Mouse (Mus musculus) cerebellum, postnatal 36 days (tissue): ENCODE measurements around the gene Mvd.

ENCODE experiments used
- DNase-seq, 2 experiments: peaks; one replicate each; pipeline ENCODE4 v3.0.0; 2021 to 2022; ENCODE audit warnings: mixed read lengths in 2 of 2

The Mvd gene

DNA sequence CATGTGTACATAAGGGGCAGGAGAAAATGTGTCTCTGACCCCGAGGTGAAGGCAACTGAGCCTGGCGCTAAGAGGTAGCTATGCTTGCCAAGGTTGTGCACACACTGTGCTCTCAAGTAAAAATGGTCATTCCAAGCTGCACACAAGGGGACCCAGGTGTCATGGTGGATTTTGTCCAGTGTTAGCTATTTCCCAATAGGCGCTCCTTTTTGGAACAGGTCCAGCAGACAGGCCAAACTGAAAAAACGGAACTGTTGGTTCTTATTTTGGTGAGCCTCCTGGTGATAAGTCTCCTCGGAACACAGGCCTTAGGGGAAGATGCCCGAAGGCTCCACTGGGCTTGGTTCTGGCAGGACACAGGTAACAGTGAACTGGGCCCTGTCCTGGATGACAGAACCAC is 11.2 kb upstream of the Mvd start:
- no peak for DNase-seq

DNA sequence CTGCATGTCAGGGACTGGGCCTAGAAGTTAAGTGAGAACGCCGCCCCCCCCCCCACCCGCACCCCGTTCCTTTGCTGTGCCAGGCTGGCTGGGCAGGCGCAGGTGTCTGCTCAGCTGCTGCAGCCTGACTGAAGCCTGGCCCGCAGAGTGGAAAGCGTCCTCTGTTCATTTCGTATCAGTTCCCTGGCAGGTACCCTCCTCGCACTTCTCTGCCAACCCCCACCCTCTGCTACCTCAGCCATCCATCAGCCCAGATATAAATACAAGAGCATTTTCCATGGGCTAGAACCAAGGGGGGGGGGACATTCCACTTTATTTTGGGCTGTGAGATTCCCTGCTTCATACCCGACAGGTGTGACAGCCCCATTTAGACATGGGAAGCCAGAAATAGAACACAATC is 8.9 kb upstream of the Mvd start:
- DNase-seq = no peak

DNA sequence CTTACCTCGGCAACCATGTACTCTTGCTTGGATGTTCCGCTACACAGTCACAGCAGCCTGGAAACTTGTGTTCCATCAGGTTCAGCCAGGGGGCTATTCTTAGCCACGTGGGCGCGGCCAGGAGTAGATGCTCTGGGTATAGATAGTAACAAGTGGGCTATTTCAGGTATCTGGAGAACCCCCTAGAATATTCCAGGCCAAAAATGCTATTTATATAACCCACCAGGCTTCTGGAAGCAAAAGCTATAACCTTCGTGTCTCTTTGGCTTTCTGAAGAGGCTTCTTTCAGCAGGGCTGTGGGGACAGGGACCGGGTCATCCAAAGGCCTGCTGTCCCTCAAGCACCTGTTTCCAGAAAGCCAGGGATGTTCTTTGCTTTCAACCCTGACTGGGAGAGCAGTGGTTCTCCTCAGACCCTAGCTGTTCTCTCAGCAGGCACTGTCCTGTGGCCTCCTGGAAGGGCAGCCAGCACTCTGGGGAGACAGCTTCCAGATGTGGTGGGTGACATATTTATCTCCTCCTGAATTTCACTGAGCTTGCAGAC is 8.0 kb upstream of the Mvd start:
- no peak for DNase-seq

DNA sequence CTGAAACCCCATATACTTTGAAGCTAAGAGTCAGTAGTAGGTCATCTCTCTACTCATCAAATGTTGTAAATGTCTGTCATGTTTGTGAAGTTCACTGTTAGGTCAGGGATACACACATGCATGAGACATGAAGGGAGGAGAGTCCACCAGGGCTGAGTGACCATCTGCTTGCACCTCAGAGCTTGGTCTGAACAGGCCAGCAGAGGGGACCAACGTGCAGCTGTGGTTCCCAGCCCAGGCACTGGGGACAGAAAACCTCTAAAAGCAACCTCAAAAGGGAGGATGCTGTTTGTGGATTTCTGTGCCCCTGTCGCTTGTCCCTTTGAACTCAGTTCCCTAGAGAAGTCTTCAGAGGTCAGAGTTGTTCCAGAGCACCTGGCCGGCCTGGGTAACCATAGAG is 2.0 kb upstream of the Mvd start:
- no peak for DNase-seq

DNA sequence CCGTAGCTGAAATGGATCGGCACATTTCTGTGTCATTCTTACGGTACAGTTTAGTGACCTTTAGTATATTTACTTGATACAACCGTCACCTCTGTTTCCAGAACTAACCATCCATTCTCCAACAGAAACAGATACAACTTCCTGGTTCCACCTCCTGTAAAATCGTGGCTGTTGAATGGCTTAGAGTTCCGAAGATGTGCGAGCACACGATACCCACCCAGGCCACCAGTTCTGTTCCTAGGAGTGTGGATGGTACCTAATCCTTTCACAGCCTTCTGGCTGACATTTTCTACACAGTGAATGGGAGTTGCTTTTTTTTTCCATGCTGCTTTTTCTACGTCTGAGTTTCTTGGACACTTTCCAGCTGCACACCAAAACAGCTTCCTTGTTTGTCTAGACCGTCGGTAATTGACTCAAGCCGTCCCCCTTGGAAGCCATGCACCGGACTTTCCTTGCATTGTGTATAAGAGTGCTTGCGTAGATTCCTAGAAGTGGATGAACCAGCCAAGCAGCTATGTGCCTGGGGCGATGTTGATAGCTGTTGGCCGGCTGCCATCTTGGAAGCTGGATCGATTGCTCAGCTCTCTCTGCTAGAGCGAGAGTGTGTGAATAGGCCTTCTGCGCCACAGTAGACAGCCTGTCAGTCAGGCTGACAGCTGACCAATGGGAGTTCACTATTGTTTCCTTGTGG is 981 bp upstream of the Mvd start:
- peak; percentile 66 to 71 for DNase-seq

DNA sequence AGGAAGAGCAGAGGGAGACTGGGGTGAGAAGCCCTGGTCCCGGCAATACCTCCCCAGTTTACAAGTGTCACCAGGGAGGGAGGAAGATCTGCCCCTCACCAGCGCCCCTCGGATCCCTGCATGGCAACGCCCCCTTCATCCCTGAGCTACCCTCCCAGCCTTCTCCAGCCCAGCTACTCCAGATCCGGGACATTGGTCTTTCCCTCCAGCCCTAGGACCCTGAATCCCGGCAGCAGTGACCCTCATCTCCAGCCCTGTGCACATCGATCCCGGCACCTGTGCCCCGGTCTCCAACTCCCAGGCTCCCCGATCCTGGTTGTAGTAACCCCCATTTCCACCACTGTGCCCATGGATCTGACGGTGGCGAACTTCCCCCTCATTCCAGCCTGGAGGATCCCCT is 441 bp downstream of the Mvd start:
- DNase-seq = peak in 1 of 2 experiments; percentile 20

DNA sequence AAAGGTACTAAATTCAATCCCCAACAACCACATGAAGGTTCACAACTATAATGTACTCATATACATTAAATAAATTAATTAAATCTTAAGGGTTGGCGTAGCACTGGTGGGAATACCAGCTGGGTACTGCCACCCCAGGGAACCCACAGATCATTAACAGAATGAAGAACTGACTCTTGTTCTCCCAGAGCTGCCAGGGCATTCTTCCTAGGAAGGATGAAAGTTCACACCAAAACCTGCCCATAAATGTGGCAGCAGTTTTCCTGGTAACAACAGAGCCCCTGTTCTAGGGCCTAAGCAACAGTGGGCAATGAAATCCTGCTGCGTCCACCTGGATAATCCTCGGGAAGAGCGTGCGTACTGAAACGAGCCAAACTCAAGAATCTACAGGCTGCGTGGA is 866 bp downstream of the Mvd start:
- no peak for DNase-seq

DNA sequence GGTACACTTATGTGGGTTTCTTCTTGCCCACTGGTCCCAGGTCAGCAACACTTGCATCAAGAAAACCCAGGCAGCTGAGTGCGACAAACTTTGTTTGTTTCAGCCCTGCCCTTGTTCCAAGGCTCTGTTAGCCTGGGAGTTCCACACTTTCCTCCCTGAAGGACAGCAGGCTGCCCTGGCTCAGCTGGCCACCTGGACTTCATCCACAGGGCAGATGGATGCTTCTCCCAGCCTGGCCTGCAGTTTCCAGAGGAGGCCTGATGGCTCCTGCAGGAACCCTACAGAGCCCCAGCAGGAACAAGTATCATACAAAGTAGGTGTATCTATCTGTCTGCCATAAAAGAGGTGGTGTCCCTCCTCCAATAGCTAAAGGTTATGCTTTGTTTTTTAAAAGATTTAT is 1.9 kb downstream of the Mvd start:
- no peak for DNase-seq

DNA sequence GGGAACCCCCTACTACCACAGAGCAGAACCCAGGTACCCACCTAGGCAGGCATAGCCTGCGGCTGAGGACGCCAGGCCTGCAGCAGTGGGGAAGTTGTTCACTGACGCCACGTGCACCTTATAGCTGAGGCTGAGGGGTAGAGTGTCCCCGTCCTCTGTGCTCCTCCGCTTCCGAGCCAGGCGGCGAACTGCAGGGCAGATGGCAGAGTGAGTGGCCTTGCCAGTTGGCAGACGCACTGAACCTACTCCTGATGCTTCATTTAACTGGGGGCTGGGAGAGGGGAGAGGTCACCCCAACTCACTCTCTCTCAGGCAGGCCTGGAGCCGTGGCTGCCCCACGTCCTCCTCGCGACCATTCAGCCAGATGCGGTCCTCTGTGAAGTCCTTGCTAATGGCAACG is 3.9 kb downstream of the Mvd start:
- DNase-seq = peak; percentile 68 to 74

DNA sequence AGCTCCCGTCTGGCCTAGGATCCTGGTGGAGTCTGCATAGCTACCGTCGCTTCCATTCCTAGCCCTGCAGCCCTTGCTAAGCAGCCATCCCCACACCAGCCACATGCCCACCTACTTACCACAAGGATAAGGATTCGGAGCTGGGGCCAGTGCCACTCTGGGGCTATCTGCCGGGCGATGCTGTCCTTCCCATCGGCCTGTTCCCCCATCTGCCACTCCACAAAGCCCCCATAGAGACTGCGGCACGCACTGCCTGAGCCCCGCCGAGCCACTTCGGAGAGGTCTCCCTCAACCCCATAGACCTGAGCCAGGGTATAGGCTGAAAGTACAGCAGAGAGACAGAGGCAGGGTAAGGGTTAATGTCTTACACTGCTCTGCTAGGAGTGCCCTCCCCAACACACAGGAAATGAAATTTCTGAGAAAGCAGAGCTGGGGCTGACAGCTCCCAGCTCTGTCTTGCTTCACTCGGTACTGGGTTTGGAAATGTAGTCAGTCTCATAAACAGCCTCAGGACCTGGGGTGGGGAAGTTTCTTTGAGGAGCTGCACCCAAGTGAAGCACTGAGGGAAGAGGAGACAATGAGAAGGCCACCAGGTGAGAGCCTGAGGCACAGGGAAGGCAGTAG is 5.4 kb downstream of the Mvd start:
- no peak for DNase-seq

DNA sequence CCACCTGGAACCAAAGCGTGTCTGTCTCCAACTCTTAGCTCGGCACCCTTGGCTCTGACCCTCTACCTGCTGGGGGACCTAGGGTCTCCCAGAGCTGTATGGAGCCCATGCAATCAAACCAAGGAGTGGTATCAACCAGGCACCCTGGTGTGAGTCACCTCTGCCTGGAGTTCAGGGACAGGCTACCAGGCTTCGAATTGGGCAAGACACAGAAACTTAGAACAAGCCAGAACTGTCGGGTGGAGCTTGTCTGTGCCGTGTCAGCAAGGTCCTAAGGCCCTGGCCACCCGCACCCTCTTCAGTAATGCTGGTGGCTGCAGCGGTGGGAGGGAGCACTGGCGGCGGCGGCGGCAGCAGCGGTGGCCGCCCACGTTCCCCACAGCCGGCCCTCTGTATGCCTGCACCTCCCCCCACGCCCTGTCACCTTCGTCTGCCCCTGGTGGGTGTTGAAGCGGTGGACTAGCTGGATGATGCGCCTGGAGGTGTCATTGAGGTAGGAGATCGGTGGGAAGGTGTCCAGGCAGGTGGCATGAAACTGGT is 6.6 kb downstream of the Mvd start:
- no peak for DNase-seq

DNA sequence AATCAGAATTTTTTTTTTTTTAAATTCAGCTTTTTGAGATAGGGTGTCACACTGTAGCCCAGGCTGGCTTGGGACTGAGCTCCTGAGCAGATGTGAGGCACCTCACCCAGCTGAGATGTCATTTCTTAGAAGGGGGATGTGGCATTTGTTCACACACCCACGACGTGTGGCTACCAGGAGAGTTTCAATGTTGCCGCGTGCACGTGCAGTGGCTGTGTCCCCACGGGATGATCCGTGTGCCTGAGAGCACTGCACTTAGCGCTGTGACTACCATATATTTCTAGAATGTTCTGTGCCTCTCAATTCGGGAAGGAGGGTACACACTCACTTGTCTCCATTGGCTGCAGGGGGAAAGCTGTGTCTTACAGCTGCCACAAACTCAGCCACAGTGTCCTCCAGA is 7.1 kb downstream of the Mvd start:
- no peak for DNase-seq

DNA sequence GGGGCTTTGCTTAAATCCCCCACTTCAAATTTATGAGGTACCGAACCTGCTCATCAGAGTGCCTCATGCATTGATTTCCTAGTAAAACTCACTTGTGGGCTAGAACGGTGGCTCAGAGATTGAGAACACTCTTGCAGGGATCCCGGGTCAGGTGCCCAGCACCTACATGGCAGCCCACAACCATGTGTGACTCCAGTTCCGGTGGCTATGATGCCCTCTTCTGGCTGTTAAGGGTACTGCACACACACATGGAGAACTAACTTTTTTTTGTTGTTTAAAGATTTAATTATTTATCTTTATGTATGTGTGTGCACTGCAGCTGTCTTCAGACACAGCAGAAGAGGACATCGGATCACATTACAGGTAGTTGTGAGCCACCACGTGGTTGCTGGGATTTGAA is 7.8 kb downstream of the Mvd start:
- no peak for DNase-seq

DNA sequence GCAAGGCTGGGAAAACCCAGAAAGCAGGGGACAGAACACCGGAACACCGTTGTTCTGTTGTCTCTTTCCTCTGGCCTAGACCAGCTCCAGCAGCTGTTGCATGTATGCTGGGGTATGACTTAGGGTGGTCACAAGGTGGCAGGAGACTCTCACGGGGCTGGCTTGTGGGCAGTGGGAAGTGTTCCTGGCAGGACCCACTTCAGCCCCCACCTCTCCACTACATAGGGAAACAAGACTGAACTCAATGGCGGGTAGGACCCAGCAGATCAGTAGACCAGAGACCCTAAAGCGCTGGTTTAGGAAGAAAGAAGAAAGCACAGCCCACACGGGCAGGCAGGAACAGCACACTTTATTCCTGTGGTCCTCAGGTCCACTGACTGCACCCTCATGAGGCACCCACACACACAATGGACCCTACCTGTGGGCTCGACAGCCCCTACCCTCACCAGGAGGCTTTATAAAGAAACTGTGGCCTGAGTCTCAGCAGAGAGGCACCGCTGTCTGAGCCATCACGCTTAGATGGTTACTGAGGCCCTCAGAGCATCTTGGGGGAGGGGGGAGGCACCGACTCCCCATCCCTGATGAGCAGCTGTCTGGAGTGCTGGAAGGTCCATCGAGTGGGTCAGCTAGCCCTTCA is 9.8 kb downstream of the Mvd start:
- no peak for DNase-seq

DNA sequence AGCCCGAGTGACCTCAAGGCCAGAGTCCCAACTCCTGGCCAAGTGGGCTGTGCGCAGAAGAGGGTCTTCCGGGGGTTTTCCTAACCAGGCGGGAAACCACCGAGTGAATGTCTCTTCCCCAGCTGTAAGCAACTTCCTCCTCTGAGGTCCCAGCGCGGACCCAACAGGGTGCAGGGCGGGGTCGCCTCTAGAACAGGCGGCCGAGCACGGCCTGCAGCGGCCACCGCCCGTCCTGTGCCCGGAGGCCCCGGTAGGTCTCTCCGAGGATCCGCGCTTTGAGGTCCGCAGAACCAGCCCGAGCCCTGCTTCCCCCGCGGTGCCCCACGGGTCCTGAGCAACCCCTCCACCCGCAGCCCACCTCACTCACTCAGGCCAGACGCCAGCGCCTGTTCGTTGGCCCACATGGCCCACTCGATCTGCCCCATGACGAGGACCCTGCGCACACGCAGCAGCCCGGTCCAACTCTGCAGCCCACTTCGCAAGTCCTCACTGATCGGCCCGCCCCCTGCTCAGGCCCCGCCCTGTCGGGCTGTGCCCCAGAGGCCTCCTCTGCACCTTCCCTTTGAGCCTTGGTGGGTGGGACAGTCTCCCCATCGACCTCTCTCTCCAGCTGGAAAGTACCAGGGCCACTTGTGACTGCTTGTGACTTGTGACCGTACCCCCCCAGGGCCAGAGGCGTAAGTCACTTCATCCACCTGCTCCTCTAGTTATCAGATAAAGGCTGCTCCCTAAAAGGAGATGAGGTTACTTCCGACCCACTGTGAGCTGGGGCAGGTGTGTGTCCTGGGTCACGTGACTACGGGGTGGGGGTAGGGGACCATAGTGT is 10.6 kb downstream of the Mvd start, which contains the start of gene Cyba:
TSS of gene Cyba (minus strand) at position 488 of the 826 bp plus-strand sequence.
- DNase-seq = no peak

DNA sequence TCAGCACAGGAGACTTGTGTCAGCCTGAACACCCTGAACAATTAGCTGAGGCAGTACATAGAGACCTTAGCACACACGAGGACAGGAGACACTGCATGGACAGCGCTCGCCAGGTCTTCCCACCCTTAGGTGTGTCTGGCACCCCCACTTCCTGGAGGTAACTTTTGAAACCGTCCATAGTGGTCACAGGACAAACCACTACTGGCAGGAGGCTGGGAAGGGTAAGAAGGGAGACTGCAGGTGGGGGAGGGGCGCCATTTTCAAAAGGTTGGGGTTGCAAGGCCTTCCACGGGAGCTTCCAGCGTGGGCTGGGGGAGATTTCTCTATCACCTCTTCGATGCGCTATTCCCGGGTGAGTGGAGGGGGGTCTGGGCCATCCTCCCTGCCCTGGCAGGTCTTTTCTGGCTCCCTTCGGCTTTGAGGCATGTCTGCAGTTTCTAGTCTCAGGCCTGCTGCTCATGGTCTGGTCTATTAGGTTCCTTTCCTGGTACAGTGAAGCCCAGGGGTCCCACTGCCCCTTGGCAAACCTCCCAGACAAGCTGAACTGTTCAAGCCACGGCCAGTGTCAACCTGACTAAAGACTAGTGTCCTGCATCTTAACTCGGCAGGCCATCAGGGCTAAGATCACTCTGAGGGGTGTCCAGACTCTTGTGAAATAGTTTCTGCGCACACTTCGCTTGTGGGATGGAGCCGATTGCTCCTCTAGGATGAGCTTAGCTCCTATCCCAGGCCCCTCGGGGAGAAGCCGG is 11.4 kb downstream of the Mvd start:
- DNase-seq = no peak

DNA sequence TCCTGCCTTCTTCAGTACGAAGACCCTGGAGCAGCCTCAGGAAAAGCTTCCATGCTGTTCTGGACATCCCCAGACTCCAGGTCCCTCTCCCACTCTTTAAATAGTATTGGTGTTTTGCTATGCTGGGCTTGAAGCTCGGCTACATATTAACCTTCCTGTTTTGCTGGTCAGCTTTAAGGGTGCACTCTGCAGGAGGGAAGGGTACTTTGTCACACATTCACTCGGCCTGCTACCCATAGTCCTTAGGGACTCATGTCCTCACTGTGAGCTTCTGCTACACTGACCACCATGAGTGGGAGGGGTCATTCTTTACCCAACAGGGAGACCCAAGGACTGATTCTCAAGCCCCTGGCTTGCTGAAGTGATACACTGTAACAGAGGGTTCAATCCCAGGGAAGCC is 12.6 kb downstream of the Mvd start:
- DNase-seq = no peak

DNA sequence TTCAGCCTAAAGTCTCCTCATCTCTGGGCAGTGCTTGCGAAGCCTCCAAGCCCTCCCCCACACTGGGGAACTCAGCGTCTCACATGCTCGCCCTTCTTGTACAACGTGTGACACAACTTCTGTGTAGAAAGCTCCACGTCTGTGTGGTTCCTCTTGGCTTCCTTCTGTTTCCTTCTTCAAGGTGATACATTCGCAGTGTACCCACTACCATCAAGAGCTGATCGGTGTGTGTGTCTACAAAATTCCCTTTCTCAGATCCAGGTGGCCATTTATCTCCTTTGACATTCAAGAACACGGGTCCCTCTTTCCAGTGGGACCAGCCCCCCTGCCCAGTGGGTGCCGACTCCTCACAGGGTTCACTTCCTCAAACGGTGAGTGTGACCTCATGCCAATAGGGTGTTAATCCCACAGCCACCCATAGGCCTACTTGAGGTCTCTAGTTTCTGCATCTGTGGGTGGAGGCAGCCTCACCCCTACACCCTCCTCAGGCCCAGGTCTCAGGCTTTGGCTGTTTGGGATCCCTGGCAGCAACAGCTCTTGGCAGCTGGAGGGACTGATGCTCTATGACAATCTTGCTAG is 13.1 kb downstream of the Mvd start:
- DNase-seq = no peak

DNA sequence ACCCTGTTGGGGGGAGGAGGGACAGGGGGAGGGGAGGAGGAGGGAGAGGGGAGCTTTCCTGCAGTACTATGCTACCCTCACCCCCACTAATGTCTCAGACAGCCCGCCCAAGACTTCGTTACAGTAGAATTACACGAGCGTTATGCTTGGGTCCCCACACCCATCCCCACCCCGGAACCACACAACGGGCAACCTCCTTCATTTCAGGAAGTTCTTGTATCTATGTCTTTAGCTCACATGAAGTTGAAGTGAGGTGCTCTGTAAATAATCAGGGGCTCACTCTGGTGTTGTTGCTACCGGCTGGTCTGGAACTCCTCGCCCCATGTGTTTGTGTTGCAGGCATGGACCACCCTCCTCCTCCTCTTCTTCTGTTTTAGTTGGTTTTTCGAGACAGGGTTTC is 15.1 kb downstream of the Mvd start:
- no peak for DNase-seq

DNA sequence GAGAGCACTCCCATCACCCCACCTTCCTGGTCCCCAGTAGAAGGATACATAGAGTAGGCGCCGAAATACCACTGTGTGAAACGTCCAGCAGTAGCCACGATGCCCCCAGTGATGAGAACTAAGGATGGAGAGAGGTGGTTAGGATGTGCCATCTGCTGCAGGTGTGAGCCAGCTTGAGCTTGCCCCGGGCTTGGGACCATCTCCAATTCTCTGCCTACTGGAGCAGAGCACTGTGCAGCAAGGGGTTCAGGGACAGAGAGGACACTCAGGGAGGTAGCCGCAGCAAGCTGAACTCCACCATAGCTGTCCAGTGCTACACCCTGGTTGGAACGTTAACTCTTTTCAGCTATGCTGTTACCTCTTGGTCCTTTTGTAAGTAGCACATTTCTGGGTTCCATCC is 15.6 kb downstream of the Mvd start:
- no peak for DNase-seq

DNA sequence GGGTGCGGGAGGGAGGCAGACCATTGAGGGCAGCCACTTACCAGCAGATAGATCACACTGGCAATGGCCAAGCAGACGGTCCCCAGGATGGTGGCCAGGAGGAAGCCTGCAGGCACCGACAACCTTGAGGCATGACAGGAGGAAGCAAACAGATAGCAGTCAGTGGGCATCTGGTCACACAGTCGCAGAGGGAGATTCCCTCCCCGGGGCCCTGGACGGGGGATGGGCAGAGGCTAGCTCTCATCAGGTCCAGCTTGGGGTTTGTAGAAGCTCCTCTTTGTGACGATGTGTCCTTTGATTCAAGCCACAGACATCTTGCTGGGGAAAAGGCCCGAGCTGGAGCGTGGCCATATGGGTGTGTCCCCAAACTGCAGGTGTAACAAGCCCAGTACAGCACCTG is 17.1 kb downstream of the Mvd start:
- no peak for DNase-seq

DNA sequence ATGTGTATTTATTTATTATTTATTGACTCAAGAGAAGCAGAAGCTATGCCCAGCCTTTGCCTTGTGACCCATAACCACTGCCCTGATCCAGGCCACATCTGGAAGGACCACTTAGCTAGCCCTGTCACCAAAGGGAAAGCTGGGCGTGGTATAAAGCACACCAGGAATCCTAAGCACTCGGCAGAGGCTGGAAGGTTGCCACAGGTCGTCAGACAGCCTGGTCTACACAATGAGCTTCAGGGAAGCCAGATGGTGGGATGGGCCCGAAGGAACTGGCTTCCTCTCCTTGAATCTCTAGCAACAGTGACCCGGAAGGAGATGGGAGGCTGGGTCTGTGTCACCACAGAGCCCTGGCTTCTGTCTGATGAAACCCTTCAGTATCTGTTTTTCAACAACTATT is 19.6 kb downstream of the Mvd start:
- DNase-seq = no peak
